Mouse (Mus musculus): ENCODE data around the gene Cuta.

Cuta gene

DNA sequence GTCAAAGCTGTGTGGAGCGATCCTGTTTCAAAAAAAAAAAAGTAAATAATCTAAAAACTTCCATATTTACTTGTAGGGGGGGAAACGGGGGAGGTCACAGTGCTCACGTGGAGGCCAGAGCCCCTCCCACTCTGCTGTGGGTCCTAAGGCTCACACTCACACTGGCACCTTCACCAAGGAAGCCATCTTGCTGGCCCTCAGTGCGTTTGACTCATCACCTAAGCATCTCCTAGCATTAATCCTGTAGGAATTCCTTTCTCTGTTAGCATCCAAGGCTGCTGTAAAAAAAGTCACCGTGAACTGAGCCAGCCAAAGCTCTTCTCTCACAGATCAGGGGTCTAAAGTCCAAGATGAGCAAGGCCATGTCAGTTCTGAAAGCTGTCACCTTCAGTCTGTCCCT is 16.9 kb upstream of the Cuta start:
- no peak for DNase-seq (ENCODE audit: low spot score)

- no peak for DNase-seq (ENCODE audit: low spot score)
Observed at GRCm38 (mm10) chr17:26953726-26954125, 14.4 kb upstream of the Cuta start.

DNA sequence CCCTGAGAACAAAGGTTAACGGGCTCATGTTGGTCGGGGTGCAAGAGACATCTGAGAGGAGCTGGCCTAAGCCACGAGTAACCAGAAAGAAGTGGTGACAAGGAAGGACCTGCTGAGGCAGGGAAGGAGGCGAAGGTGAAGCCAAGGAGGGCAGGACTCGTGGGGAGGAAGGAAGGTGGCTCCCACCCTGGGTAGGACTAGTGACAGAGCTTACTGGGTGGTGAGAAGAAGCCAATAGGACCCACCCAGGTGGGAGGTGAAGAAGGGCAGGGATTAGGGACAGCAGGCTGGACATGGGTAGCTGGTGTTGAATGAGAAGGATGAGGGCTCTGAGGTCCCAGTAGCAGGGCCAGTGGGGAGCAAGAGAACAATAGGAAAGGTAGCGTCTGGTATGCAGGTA is 13.8 kb upstream of the Cuta start:
- no peak for DNase-seq (ENCODE audit: low spot score)

DNA sequence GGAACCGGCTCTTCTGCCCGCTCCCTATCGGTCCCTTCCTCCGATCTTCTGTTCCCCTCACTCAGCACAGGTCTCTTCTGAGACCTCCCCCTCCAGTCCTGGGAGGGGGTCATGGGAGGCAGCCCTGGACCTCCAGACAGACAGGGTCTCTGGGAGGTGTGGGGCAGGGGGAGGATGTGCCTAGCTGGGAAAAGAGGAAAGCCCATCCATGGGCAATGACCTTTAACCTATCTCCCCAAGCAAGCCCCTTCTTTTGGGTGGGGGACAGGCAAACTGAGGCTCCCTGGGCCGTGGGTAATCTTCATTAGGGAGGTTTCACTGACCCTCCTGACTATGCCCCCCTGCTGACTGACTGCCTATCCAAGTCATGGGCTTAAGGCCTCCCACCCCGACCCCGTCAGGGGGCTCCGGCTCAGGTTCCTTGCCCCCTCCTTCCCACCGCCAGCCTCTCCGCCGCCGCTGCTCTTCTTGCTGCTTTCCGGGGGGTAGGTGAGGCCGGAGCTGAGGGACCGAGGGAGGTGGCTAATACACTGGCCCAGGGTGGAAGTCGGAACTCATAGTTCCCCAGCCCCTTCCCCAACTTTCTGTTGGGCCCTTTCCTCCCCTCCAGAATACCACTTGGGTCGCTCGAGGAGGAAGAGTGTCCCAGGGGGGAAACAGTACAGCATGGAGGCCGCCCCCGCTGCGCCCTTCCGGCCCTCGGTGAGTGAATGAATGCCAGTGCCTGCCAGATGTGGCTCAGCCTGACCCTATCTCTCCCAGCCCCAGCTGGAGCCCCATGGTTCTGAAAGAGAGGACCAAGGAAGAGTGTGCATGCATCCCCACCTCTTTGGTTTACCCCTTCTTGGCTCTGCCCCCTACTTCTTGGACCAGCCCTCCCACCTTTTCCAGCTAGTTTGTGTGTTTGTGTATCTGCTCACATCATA is 12.8 kb upstream of the Cuta start:
- no peak for DNase-seq (ENCODE audit: low spot score)

DNA sequence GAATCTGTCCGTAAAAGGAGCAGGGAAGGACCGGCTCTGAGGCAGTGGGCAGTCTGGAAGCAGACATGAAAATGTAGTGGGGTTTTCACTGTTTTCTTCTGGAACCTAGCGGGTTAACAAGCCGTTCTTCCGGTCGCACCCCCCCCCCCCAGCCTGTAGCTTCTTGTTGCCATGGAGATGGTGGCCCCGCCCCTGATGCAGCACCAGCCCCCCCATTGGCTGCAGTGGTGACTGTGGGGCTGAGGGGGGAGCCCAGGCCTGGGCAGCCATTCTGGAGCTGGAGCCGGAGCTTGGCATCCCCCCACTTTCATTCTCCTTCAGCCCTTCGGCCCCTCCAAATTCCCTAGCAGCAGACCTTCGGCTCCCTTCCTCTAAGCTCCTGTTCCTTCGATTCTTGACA is 12.0 kb upstream of the Cuta start:
- no peak for DNase-seq (ENCODE audit: low spot score)

- DNase-seq (ENCODE audit: low spot score): no peak
Observed at GRCm38 (mm10) chr17:26950560-26951288, 11.4 kb upstream of the Cuta start.

DNA sequence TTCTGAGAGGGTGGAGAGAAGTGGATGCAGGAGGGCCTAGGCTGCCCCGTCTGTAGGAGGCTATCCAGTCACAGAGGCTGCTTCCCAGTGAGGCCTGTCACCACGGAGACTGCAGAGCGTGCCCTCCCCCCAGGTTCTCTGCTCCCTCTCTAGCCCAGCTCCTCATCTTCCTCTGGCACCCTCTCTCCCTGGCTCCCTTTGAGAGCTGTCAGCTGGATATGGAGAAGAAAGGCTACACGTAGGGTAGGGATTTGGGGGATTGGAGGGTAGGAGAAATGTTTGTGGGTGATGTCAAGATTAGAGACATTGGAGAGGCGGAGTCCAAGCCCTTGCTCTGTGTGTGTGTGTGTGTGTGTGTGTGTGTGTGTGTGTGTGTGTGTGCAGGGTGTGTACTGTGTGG is 10.5 kb upstream of the Cuta start:
- DNase-seq (ENCODE audit: low spot score): no peak

DNA sequence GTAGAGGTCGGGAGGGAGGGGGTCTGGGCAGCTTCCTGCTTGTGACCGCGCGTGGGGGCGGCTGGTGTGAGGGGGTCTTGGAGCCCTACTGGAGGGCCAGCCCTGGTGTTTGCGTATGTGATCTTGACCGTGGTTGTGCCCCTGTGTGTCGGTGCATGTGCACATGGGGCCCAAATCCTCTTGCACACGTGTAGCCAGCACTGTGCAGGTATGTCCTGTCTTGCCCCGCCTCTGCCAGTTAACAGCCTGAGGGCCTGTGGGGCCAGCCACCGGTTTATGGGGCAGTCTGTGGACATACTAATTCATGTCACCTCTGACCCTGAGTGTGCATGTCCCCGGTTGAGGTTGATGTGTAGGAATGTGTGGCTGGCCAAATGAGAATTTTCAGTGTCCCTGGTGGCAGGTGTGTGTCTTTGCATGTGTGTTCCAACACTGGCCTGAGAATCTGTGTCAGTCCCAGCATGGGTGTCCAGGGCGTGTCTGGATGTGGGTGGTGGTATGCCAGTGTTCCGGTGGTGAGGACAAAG is 9.7 kb upstream of the Cuta start:
- DNase-seq (ENCODE audit: low spot score): no peak

DNA sequence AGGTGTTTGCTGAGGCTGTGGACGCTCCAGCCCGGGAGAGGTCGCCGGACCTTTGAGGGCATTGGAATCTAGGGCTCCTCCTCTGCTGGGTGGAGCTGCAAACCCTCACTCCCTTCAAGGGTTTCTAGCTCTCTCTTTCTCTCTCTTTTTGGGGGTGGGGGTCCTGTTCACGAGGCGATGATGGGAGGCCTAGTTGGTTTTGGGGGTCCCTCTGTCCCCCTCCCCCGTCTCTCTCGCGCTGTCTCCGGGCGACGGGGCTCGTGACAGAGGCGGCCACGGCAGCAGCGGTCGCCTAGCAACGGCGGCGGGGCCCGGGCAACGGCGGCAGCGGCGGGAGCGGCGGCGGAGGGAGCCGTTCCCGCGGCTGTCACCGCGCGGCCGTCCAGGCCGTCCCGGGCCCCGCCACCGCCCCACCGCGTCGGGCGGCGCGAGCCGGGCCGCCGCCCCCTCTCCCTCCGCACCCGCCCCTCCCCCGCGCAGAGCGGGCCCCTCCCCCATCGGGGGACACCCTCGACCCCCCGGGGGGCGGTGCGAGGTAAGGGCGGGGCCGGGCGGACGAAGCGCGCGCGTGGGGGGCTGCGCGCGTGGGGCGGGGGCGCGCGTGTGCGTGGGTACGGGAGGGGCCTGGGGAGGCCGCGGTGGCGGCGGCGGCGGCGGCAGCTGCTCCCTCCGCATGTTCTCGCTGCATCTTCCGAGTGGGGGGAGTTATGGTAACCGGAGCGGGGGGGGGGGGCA is 9.1 kb upstream of the Cuta start:
- DNase-seq (ENCODE audit: low spot score): no peak

DNA sequence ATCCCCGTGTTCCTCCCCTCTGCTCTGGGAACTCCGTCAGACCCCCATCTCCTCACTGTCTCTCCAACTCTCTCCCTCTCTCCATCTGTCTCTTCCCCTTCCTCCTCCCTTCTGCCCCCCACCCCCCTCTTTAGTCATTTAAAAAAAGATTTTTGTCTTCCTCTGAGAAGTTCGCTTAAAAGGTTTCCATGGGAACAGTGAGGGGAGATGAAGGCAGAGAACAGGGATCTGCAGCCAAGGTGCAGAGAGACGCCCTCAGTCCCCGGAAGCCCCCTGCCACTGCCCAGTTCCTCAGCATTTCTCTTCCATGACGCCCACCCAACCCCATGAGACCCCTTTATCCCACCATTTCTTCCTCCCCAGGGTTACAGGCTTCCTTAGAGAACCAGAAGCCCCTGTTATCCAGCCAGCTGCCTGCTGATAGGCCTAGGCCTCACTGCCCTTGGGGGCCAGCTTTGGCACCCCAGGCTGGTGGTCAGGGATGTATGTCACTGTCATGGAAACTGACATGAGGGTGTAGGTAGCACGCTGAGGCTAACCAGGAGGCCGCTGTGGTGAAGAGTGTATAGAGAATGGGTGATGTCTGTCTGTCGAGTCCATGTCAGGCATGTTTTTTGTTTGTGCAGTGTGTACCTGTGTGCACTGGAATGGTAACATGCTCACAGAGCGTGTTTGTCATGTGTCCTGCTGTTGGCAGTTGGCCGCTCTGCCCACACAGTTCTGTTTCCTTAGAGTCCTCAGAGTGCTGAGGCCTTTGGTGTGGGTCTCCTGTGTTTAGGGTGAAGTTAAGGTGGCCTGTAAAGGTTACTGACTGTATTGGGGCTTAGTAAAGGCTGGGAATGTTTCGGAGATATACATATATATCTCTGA is 8.1 kb upstream of the Cuta start:
- no peak for DNase-seq (ENCODE audit: low spot score)

- DNase-seq (ENCODE audit: low spot score): no peak
Observed at GRCm38 (mm10) chr17:26946567-26946966, 7.2 kb upstream of the Cuta start.

- DNase-seq (ENCODE audit: low spot score): no peak
Observed at GRCm38 (mm10) chr17:26945824-26946495, 6.6 kb upstream of the Cuta start.

- DNase-seq (ENCODE audit: low spot score): no peak
Observed at GRCm38 (mm10) chr17:26941841-26942570, 2.6 kb upstream of the Cuta start.

- DNase-seq (ENCODE audit: low spot score): no peak
Observed at GRCm38 (mm10) chr17:26941031-26941789, 1.8 kb upstream of the Cuta start, which contains the start of gene Syngap1. Syngap1 (plus strand) TSS chr17:26941253.

- no peak for DNase-seq (ENCODE audit: low spot score)
Observed at GRCm38 (mm10) chr17:26939973-26940300, 568 bp upstream of the Cuta start.

- no peak for DNase-seq (ENCODE audit: low spot score)
Observed at GRCm38 (mm10) chr17:26938731-26939130, 638 bp downstream of the Cuta start.

- DNase-seq (ENCODE audit: low spot score): no peak
Observed at GRCm38 (mm10) chr17:26937883-26938695, 1.3 kb downstream of the Cuta start.

- no peak for DNase-seq (ENCODE audit: low spot score)
Observed at GRCm38 (mm10) chr17:26936921-26937695, 2.3 kb downstream of the Cuta start.
